Mouse (Mus musculus): Measurements from ENCODE around the gene Slc30a2. TPM values are rescaled to one million over a fixed set of nuclear protein-coding genes. Genes with fewer than 3 reads are reported as not detected.

The Slc30a2 gene
- polyA plus RNA-seq, 1 experiment from 2014 or later, result 0.86 TPM

DNA sequence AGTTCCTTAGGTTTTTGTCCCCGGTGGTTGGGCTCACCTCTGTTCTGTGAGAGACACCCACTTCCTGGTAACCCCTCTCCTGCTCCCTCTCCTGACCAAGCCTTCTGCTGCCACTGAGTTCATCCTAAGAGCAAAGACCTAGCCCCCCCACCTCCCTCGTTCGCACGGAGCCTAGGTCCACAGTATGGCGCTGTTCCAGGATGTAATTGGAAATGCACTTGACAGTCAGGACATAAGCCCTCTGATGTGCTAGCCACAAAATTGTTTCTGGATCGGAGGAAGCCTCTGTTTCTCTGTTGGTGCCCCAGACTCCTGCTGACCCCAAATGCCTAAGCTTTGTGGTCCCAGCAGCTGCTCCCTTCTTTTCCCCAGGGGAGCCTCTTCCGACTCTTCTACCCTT lies 60.7 kb downstream of the Slc30a2 start:
- H3K9me3 ChIP-seq, result no peaks in the 10 kb centered on the region
- H3K36me3 ChIP-seq, result no peaks in the 10 kb centered on the region
- 60% methylated on average over 7 of the region's 7 CpGs for WGBS
- H3K9ac ChIP-seq, result no peak overlapping the region
- ATAC-seq (ENCODE audit: insufficient read depth, low FRiP score, low read depth), result no peak
- H3K27me3 ChIP-seq (replicated peaks), result no peaks in the 10 kb centered on the region
- no peak overlapping the region for H3K4me3 ChIP-seq (replicated peaks)
- H3K27ac ChIP-seq, result no peak overlapping the region
- H3K4me1 ChIP-seq, result peaks cover 30% of the 10 kb centered on the region
- no peak overlapping the region for H3K4me2 ChIP-seq

Other genes starting within 250 kb of the Slc30a2 start
- 34.8 and 39.7 TPM in 2 replicates for gene Cd52, start 248.1 kb upstream of the Slc30a2 start, polyA plus RNA-seq (2015; fragmentation: Nextera tagmentation; extraction: Ambion mirVana)
- 4.3 and 5.7 TPM in 2 replicates for gene Ubxn11, start 240.6 kb upstream of the Slc30a2 start, polyA plus RNA-seq (2015; fragmentation: Nextera tagmentation; extraction: Ambion mirVana)
- 363 and 395 TPM in 2 replicates for gene Sh3bgrl3, start 214.4 kb upstream of the Slc30a2 start, polyA plus RNA-seq (2015; fragmentation: Nextera tagmentation; extraction: Ambion mirVana)
- 83.0 and 84.0 TPM in 2 replicates for gene Cep85, start 156.1 kb upstream of the Slc30a2 start, polyA plus RNA-seq (2015; fragmentation: Nextera tagmentation; extraction: Ambion mirVana)
- not detected in 2 replicates for gene Gm7534, start 140.2 kb upstream of the Slc30a2 start, polyA plus RNA-seq (2015; fragmentation: Nextera tagmentation; extraction: Ambion mirVana)
- 0.26 and 0.31 TPM in 2 replicates for gene Catsper4, start 115.8 kb upstream of the Slc30a2 start, polyA plus RNA-seq (2015; fragmentation: Nextera tagmentation; extraction: Ambion mirVana)
- gene Cnksr1, start 104.8 kb upstream of the Slc30a2 start, polyA plus RNA-seq (2015; fragmentation: Nextera tagmentation; extraction: Ambion mirVana), result 7.7 and 10.0 TPM in 2 replicates
- gene E130218I03Rik, start 99.5 kb upstream of the Slc30a2 start, polyA plus RNA-seq (2015; fragmentation: Nextera tagmentation; extraction: Ambion mirVana), result 0.28 and 0.37 TPM in 2 replicates
- gene Zfp593, start 97.6 kb upstream of the Slc30a2 start, polyA plus RNA-seq (2015; fragmentation: Nextera tagmentation; extraction: Ambion mirVana), result 15.1 and 15.9 TPM in 2 replicates
- not detected in 2 replicates for gene Gm30191, start 96.2 kb upstream of the Slc30a2 start, polyA plus RNA-seq (2015; fragmentation: Nextera tagmentation; extraction: Ambion mirVana)
- 4.2 and 5.2 TPM in 2 replicates for gene Grrp1, start 89.1 kb upstream of the Slc30a2 start, polyA plus RNA-seq (2015; fragmentation: Nextera tagmentation; extraction: Ambion mirVana)
- 18.9 and 20.0 TPM in 2 replicates for gene Pdik1l, start 55.3 kb upstream of the Slc30a2 start, polyA plus RNA-seq (2015; fragmentation: Nextera tagmentation; extraction: Ambion mirVana)
- gene Trim63, start 28.1 kb upstream of the Slc30a2 start, polyA plus RNA-seq (2015; fragmentation: Nextera tagmentation; extraction: Ambion mirVana), result 0.41 and 0.52 TPM in 2 replicates
- 1.0 and 1.1 TPM in 2 replicates for gene Extl1, start 40.7 kb downstream of the Slc30a2 start, polyA plus RNA-seq (2015; fragmentation: Nextera tagmentation; extraction: Ambion mirVana)
- gene Pafah2, start 53.1 kb downstream of the Slc30a2 start, polyA plus RNA-seq (2015; fragmentation: Nextera tagmentation; extraction: Ambion mirVana), result 17.8 and 20.9 TPM in 2 replicates
- gene Stmn1, start 125.1 kb downstream of the Slc30a2 start, polyA plus RNA-seq (2015; fragmentation: Nextera tagmentation; extraction: Ambion mirVana), result 1,192 and 1,334 TPM in 2 replicates
- 6.4 and 6.7 TPM in 2 replicates for gene Paqr7, start 153.5 kb downstream of the Slc30a2 start, polyA plus RNA-seq (2015; fragmentation: Nextera tagmentation; extraction: Ambion mirVana)
- 12.7 and 14.0 TPM in 2 replicates for gene Aunip, start 167.8 kb downstream of the Slc30a2 start, polyA plus RNA-seq (2015; fragmentation: Nextera tagmentation; extraction: Ambion mirVana)
- 92.1 and 101 TPM in 2 replicates for gene Mtfr1l, start 192.2 kb downstream of the Slc30a2 start, polyA plus RNA-seq (2015; fragmentation: Nextera tagmentation; extraction: Ambion mirVana)
- gene Selenon, start 209.0 kb downstream of the Slc30a2 start, polyA plus RNA-seq (2015; fragmentation: Nextera tagmentation; extraction: Ambion mirVana), result 33.0 and 37.8 TPM in 2 replicates

All from stomach, embryonic 15.5 days (tissue).